Mouse (Mus musculus) spleen, adult 10 weeks (tissue): ENCODE results near the gene Gm21093. TPM values are rescaled to one million over a fixed set of nuclear protein-coding genes. Genes with fewer than 3 reads are reported as not detected.

Source experiments
- polyA plus RNA-seq: library from polyadenylated mRNA; stranded (reverse); fragments of 350-450 nt; fragmentation: Illumina TruSeq; extraction: RNeasy Lipid Tissue Mini Kit (QIAGEN cat#74804); gene quantifications from one replicate; pipeline ENCODE4 v1.2.3, GENCODE M21; 2015; ENCODE audit warnings: low replicate concordance; ENCODE audit not compliant: insufficient read depth

The Gm21093 gene
- polyA plus RNA-seq, result not detected

DNA sequence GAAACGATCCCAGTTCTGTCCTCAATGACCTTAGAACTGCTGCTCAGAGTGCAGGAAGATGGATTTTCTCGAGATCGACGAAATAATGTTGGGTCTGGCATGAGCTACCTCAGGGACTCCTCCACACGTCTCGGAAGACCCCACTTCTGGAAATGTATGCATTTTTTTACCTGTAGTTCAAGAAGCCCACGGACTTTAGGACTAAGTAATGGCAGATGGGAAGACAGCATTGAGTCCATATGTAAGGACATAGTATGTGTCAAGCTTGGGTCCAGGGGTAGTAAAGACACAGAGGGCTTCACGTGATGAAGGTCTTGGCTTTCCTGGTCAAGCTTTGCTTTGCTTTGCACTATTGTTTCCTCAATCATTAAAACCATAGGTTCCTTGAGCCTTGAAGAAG is at the start of gene Gm21093:
TSS of gene Gm21093 (minus strand) at position 101 of the 400 bp plus-strand sequence.

Other genes with a start within 250 kb of the Gm21093 start
- gene Gm21541, start 131.1 kb downstream of the Gm21093 start, polyA plus RNA-seq, result 10.9 TPM
- gene Gm20878, start 93.2 kb downstream of the Gm21093 start, polyA plus RNA-seq, result 1.7 TPM
- 0.48 TPM for gene Fam205a4, start 68.7 kb downstream of the Gm21093 start, polyA plus RNA-seq
- gene Gm3893, start 56.5 kb upstream of the Gm21093 start, polyA plus RNA-seq, result not detected
- gene Gm13304, start 80.1 kb upstream of the Gm21093 start, polyA plus RNA-seq, result not detected
- not detected for gene Gm13306, start 118.7 kb upstream of the Gm21093 start, polyA plus RNA-seq
- 1.6 TPM for gene Gm13305, start 133.9 kb upstream of the Gm21093 start, polyA plus RNA-seq
- gene Gm10600, start 205.9 kb upstream of the Gm21093 start, polyA plus RNA-seq, result 1.5 TPM
- not detected for gene Ccl21b, start 221.0 kb upstream of the Gm21093 start, polyA plus RNA-seq